Mouse (Mus musculus) CH12.LX (cell line): ENCODE results near the gene Pou5f2.
A peak's percentile ranks its signal among the peaks of the same experiment; 100 is the strongest.

Experiments
- CTCF ChIP-seq, 2 experiments: IDR thresholded peaks in 1 of 2; conservative IDR thresholded peaks in 1 of 2; 2 replicates each; pipeline ENCODE4 v1.5.1; 2011 to 2012; ENCODE audit warnings: low read depth in 2 of 2, low read length in 2 of 2, improper control_type of control experiment in 1 of 2, inconsistent platforms in 1 of 2, mild to moderate bottlenecking in 1 of 2, moderate library complexity in 1 of 2
- ELF1 ChIP-seq: IDR thresholded peaks from 2 replicates; pipeline ENCODE4 v1.6.1; 2014; ENCODE audit warnings: low read depth, mild to moderate bottlenecking, inconsistent platforms, low read length, improper control_type of control experiment
- EP300 ChIP-seq: IDR thresholded peaks from 2 replicates; pipeline ENCODE4 v1.6.1; 2011; ENCODE audit warnings: low read length, improper control_type of control experiment
- HCFC1 ChIP-seq: IDR thresholded peaks from 2 replicates; pipeline ENCODE4 v1.6.1; 2012; ENCODE audit warnings: low read depth, mild to moderate bottlenecking, inconsistent platforms, low read length, improper control_type of control experiment
- IRF4 ChIP-seq: IDR thresholded peaks from 2 replicates; pipeline ENCODE4 v1.6.1; 2014; ENCODE audit warnings: low read depth, mild to moderate bottlenecking, inconsistent platforms, low read length, improper control_type of control experiment
- MAZ ChIP-seq: IDR thresholded peaks from 2 replicates; pipeline ENCODE4 v1.6.1; 2012; ENCODE audit warnings: low read depth, mild to moderate bottlenecking, inconsistent platforms, low read length, improper control_type of control experiment, moderate library complexity
- POLR2A ChIP-seq: IDR thresholded peaks from 2 replicates; pipeline ENCODE4 v1.6.1; 2011; ENCODE audit warnings: low read depth, mild to moderate bottlenecking, improper control_type of control experiment, low read length
- POLR2AphosphoS2 ChIP-seq: IDR thresholded peaks from 2 replicates; pipeline ENCODE4 v1.6.1; 2011; ENCODE audit warnings: low read depth, low read length, improper control_type of control experiment
- RCOR1 ChIP-seq: conservative IDR thresholded peaks from 2 replicates; pipeline ENCODE4 v1.6.1; 2012; ENCODE audit warnings: low read depth, mild to moderate bottlenecking, inconsistent platforms, low read length, improper control_type of control experiment
- TCF12 ChIP-seq: IDR thresholded peaks from 2 replicates; pipeline ENCODE4 v1.6.1; 2014; ENCODE audit warnings: low read depth, mild to moderate bottlenecking, inconsistent platforms, low read length, improper control_type of control experiment
- UBTF ChIP-seq: IDR thresholded peaks from 2 replicates; pipeline ENCODE4 v1.6.1; 2012; ENCODE audit warnings: low read depth, mild to moderate bottlenecking, inconsistent platforms, low read length, improper control_type of control experiment, moderate library complexity
- ZNF384 ChIP-seq: IDR thresholded peaks from 2 replicates; pipeline ENCODE4 v1.6.1; 2012; ENCODE audit warnings: low read depth, low read length, improper control_type of control experiment, inconsistent platforms

- TF ChIP-seq CTCF (conservative IDR thresholded peaks at IDR 0.05 in 1 of 2, IDR thresholded peaks at IDR 0.05 in 1 of 2; ENCODE audit: low read depth in 2 of 2, low read length in 2 of 2) (peak; percentile 31 to 48; a peak in 3 of 4 replicates), RCOR1 (no peak), POLR2AphosphoS2 (no peak), POLR2A (no peak), TCF12 (no peak), HCFC1 (no peak), UBTF (no peak), MAZ (no peak), EP300 (no peak), IRF4 (no peak), ELF1 (no peak), ZNF384 (no peak)
These were observed at the start of gene Pou5f2 for GRCm38 (mm10) chr13:78024683-78025294.
